Mouse (Mus musculus) G1E-ER4 (cell line): Measurements from ENCODE around the gene Tenm2. TPM values are rescaled to one million over a fixed set of nuclear protein-coding genes. Genes with fewer than 3 reads are reported as not detected.

Experiments
- GATA1 ChIP-seq: IDR thresholded peaks from one replicate; pipeline ENCODE4 v1.8.0; 2012; ENCODE audit warnings: low read length, inconsistent platforms
- polyA plus RNA-seq: library from polyadenylated mRNA; stranded (reverse); fragments of >175 nt; gene quantifications from 2 replicates; pipeline ENCODE4 v1.2.3, GENCODE M21; 2012

Tenm2 gene
- polyA plus RNA-seq, 1 experiment = not detected

DNA sequence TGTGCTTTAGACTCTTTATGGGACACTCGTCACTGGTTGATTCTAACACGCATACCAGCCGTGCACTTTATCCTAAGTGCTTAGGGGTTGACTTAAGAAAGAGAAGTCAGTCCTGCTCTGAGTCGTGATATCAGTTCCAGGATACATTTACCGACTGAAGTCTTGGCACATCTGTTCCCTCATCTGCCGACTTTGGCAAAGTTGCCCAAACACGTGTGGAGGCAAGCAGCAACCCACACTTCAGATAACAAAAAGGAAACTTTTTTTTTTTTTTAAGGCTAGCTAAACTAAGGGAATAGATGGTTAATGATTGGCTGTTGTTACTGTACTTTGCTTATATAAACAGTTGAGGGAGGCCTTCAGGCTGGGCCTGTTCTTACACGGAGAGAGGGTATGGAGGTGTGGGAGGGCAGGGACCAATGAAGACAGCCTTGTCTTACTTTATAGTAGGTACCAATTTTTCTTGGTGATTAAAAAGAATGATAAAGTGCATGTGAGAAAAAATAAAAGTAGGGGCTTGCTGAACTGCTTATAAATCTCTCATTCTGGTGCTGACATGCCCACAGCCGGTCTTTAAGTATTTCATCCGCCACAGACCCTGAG, 930.3 kb downstream of the Tenm2 start:
- no peak for TF ChIP-seq GATA1

DNA sequence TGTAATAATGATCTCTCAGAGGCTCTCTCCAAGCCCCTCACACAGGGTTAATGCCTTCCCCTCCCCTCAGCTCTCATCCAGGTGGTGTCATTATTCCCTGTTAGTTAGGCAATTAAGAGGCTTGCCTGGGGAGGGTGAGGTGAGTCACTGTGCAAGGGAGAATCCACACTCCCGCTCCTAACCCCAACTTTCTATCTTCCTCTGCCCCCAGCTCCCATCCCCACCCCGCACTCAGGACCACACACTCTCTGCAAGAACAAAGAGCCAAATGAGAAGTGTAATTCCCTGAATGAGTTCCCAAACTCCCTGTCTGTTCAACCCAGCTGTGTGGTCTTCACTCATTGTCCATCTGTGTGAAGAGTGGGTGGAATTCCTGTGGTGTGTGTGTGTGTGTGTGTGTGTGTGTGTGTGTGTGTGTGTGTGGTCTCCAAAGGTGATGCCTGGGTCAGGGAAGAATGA, 932.8 kb downstream of the Tenm2 start:
- TF ChIP-seq GATA1 = no peak

DNA sequence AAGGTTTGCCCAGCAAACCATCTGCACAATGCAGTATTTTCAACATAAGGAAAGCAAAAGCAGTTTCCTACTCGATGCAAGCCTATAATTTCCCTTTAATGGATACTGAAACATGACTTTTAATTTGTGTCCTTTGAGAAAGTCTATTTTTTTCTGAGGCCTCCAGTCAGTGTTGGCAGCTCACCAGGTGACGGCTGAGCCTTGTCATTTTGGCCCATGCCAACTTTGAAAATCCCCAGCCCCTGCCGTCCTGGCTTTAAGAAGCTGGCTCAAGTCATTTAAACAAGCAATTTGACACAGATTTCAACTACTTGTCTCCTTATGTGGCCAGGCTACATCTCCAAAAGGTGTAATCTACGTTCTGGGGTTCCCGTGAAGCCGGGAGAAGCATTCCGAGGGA, 933.7 kb downstream of the Tenm2 start:
- no peak for TF ChIP-seq GATA1

DNA sequence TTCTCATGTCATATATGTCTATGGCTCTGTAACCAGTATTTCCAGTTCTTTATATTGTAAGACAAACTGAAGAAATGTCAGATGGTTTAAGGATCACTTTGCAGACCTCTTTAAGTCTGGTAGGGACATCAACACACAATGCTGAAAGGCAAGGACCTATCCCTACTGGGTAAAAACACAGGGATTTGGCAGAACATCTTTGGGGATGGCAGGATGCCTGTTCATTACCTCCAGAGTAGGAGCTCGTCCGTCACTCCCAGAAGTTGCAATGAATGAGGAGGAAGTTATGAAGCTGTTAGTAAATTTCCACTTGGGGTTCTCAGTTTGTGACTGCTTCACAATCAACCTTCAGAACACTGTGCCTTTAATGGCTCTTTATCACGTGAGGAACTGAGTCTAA, 939.2 kb downstream of the Tenm2 start:
- TF ChIP-seq GATA1 = no peak

DNA sequence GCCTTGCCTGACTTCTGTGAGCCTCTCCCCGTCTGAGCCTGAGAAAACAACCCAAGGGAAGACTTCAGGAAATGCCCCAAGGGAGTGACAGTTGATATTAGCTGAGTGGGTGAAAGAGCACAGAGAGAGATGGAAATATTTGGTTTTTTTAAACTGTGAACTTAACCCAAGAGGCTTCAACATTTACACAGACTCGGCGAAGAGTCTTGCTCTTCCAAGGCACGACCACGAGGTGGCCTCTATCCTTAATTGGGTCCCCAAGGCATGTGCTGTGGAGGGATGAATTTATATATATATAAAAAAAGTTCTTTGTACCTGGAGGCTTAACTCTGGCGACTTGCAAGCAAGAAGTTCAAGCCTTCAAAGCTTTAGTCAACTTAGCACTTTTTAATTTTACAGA, 943.6 kb downstream of the Tenm2 start:
- no peak for TF ChIP-seq GATA1

DNA sequence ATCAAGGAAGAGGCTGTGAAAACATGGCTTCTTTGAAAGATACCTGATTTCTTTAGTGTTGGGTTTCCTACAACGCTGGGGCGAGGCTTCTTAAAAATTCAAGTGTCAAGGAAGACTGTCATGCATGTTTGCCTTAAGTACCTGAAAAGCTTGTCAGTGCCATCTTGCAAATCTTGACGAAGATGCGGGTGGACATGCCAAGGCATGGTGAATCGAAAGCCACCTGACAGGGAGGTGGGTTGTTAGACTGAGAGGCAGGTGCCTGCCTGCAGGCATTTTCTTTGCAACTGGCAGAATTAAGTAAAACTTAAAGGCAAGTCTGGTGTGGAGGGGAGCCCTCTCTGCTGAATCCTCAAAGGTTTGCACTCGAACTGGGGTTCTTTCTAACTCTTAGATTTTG, 949.5 kb downstream of the Tenm2 start:
- no peak for TF ChIP-seq GATA1

DNA sequence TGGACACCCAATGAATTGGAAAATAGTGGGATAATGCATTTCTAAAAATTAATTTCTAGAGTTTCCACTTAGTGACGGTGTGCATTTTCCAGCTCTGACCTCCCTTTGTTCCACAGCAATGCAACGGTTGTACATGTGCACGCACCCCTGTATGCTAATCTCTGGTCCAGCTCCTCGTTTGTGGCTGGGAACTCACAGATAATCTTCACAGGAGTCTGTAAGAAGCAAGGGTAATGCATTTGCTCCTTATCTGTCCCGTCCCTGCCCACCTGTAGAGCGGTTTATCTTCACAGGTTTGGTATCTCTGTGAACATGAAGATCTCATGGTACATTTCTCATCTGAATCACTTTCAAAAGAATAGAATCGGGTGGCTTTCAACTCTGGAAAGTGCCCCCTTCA, 955.2 kb downstream of the Tenm2 start:
- TF ChIP-seq GATA1 = no peak

DNA sequence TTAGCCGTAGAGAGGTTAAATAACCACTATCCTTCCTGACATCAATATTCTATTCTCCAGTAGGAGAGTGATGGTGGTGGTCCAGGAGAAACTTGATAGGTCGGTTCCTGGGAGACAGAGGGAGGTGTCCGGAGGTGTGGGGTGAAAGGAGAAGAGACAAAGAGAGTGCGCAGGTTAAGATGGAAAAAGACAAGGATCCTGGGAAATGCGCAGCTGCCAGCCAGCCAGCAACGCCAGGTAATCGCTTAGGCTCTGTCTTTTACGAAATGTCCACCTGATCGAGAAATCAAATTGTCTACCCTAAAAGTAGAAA, 957.9 kb downstream of the Tenm2 start:
- TF ChIP-seq GATA1 = no peak

DNA sequence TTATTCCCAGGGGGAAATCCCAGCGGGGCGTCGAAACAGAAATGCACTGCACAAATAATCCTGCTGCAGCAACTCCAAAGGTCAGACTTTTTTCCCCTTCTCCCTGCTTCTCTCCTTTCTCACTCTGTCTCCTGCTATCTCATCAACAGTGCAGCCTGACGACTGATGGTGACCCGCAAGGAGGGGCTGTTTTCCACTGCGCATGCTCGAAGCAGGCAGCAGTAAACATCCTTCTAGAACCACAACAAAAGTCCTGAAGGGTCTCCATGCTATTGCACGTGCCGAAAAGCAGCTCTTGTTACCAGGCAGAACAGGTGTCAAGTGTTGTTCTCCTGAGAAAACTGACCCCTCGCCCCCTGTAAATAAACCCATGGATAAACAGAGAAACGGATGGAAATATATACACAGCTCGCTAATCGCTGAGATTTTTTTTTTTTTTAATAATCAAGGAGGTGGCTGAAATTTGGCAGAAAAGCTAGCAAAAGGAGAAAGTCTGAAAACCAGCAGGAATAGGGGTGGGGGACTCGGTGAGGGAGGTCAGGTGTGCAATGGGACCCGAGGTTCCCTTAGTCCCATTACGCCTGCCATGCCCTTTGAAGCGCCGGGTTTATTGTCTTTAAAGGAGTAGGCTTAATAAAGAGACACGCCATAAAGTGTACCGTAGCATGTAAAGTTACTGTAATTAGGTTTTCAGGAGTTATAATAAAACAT, 958.4 kb downstream of the Tenm2 start:
- TF ChIP-seq GATA1 = no peak

DNA sequence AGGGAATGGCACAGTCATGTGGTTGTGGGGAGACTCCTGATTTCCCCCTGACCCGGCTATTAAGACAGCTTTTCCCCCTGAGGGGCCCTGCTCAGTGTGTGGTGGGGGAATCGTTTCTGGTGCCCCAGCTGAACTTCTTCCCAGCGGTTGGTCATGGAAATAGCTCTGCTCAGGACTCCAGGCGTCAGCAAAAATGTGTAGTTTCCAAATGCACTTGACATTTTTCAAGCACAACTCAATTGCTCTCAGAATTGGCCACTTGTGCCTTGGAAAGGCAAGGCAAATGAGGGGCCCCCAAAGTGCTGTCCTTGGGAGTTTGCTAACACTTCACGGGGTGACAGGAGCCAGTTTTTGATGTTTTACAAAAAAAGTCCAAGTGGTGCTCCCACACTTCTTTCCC, 959.7 kb downstream of the Tenm2 start:
- no peak for TF ChIP-seq GATA1

DNA sequence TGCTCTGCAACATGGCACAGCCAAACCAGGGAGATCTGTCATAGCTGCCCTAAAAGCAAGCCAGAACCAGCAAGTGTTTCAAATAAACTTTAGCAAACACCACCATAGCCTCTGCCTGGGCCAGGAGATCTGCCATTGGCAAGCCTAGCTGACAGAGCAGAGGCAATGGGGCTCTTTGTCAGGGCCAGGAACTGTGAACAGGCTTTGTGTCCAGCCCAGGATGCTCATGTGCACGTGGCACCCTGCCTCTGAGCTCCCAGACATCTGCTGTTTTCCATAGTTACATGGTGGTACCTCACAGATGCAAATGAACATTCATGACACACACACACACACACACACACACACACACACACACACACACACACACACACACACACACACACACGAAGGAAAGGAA, 963.6 kb downstream of the Tenm2 start:
- no peak for TF ChIP-seq GATA1

DNA sequence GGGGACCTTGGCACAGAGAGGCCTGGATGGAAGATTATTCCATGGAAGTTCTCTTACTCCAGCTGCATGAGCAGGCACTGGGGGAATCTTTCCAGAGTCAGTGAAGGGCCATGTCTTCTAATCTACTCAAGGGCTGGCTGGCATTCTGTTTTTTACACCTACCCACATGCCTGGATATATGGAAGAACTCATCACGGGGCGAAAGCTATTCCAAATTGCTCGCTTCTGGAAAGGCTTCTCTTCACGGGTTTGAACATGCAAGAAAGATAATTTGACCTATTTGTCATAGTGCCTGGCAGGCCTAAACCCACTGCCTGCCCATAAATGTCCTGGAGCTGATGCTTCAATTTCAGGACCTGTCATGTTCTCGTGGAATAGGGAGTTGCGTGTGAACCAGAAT, 965.8 kb downstream of the Tenm2 start:
- no peak for TF ChIP-seq GATA1

DNA sequence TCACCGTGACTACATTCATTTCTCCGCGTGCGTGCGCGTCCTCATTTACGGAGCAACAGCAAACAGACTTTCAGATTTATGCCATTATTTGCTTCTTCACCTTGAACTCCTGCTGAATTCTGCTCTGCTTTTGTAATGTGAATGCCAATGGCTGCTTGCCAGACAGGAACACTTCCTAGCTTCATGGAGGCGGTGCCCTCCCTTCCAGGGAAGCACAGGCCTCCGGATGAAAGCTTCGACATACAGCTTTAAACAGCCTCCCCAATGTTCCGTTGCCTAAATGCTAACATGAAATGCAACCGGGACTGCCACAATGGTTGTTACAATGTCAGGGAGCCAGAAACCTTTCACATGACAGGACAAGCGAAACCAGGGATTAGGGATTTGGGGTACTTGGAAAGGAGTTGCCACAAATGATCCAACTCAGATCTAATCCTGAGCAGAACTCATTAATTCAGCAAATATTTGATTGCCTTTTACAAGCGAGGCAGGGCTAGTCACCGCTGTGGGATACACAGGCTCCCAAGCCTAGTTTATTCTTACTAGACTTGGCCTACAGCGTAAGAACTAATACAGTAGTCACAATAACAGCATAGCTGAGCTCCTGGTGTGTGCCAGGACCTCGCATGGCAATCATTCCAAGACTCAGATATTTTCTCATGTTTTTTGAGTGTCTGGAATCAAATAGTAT, 970.8 kb downstream of the Tenm2 start:
- TF ChIP-seq GATA1 = no peak

DNA sequence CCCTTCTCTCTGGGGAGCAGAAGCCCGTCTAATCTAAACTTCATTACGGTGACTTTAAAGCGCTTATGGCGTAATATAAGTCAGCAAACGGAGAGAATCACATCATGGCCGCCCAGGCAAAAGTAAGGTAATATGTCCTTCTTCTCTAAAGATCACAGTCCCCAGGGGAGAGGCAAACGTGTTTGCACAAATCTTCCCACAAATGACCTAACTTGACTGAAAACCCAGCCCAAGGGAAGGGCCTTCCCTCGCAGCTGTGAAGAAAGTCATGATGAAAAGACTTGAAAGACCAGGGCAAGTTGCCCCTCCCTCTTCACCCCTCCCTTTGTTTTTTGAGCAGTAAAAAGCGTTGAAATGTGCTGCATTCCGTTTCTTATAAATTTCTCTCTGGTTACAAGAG, 971.9 kb downstream of the Tenm2 start:
- TF ChIP-seq GATA1 = no peak

DNA sequence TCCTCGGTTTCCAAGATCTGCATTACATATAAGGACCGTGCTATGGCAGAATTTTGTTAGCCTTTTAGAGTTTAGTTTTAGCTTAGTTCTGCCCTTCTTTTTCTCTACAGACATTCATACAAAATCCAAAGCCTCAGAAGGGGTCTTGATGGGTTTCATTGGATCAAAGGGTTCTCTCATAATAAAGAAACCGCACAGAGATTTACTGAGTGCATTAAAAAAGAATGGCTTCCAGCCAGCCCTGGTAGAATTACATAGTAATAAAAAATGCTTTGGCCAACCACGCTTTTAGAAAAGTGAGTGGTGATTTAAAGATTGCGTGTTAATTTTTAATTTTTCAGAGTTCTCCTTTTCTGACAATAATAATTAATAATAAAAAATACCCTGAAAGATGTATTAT, 978.6 kb downstream of the Tenm2 start:
- no peak for TF ChIP-seq GATA1

DNA sequence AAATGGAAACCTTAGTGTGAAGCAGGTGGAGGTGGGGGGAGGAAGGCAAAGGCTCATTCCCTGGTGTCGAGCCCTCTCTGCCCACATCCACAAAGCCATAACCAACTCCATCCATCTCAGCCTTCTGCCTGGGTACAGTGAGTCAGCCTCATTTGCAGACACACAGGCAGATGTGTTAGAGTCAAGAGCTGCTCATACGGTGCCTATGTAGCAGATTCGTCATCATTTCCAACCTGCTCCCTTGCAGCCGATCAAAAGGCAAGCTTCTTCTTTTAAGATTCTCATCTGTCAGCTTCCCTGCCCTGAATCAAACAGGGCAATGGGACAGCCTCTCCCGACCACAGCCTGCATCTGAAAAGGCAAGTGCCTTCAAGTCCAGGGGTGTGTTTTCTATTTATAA, 979.0 kb downstream of the Tenm2 start:
- TF ChIP-seq GATA1 = no peak

DNA sequence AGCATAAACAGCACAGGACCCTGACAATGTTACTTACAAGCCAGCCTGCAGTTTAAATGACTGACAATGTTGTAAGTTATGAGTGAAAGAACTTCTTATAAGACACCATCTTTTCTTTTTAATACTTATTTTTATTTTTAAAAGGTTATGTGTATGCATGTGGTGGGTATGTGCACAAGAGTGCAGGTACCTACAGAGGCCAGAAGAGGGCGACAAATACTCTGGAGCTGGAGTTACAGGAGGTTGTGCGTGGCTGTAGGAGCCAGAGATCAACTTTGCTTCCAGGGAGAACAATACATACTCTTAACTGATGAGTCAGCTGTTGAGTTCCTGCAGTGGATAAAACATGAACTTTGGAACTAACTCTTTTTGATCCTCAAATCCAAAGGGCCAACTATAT, 981.7 kb downstream of the Tenm2 start:
- no peak for TF ChIP-seq GATA1

DNA sequence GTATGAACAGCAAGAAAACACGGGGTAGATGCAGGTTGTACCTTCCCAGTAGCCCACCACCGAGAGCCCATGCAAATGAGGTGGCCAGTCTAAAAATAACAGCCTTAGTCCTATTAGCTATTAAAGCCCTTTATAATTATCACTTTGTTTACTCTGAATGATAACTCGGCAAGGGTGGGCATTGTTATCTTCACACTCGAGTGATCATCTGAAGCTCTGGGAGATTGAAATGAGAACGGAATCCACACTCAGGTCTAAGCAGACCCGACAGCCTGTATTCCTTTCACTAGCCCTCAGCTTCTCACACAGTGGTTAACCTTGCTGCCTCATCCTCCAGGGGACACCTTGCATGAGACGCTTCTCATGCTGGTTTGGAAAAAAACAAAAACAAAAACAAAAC, 985.7 kb downstream of the Tenm2 start:
- TF ChIP-seq GATA1 = no peak
